20 mouse cellular contexts compared by ENCODE assay signal in the genomic region with DNA sequence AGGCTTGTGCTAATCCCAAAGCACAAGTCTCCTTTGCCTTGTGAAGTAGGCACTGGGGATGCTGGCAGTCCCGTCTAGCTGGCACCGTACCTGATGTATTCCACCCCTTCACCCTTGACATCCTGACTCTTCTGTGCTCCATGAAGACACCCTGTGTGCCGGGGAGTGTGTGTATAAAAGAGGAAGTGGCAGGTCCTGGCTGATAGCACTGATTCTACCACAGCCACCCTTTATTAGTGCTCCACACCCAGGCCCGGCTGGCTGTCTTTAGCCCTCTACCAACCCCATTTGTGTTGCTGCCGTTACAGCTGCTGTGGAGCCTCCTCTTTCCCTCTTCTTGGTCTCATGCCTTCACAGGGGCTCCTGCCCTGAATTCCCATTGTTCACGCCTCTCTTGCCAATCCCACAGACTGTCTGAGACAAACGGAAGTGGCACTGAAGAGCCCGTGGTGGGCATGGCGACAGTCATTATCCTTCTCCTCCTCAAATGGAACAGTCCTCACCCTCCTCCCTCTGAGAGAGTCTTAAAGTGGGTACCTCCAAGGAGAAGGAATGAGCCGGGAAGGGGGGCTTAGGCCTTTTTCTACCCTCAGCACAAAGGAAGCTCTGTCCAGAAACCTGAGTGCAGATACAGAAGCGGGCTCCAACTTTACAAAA. TPM values are rescaled to one million over a fixed set of nuclear protein-coding genes. Genes with fewer than 3 reads are reported as not detected.
DNase-seq lines count a peak whose midpoint lies in the region; ATAC-seq and TF ChIP-seq lines count a peak whose summit lies in the region.
"Had no signal": no experiment of that assay in that cellular context is flagged by ENCODE, and none has a peak within 500 bp of the region (broad histone marks: within the 10 kb centered on the region; RNA-seq: fewer than 3 reads in every experiment).

No protein-coding gene starts in this region.

- intact Hi-C loops in gastrocnemius, postnatal 36 days (cut with DNase I), result no loop called here

- H3K4me2 ChIP-seq in hindbrain, embryonic 12.5 days (replicated peaks), result no peak overlapping the region
- H3K4me2 ChIP-seq in hindbrain, embryonic 11.5 days (replicated peaks; ENCODE audit: low read depth, low read length), result no peak overlapping the region
- no peak overlapping the region for H3K4me2 ChIP-seq in hindbrain, embryonic 15.5 days
- no peak overlapping the region for H3K4me2 ChIP-seq in midbrain, embryonic 14.5 days (ENCODE audit: low read length)
- H3K4me2 ChIP-seq: neural tube, embryonic 12.5 days had no signal

- no peak for TF ChIP-seq CTCF in MEL (IDR thresholded peaks at IDR 0.05 in 2 of 3, conservative IDR thresholded peaks at IDR 0.05 in 1 of 3; ENCODE audit: control insufficient read depth in 1 of 3, insufficient read depth in 1 of 3, low read depth in 2 of 3, low read length in 3 of 3, poor library complexity in 1 of 3, severe bottlenecking in 1 of 3)

- H3K27ac ChIP-seq in hindbrain, embryonic 12.5 days, result peak overlapping the region; percentile 71
- no peak overlapping the region for H3K27ac ChIP-seq in hindbrain, embryonic 11.5 days (ENCODE audit: low read depth, low read length)
- peak overlapping the region; percentile 34 for H3K27ac ChIP-seq in MEL (ENCODE audit: control insufficient read depth, low read depth, low read length)
- H3K27ac ChIP-seq in hindbrain, embryonic 15.5 days (replicated peaks), result peak overlapping the region; percentile 53; the same call in 1 of the 2 replicates
- H3K27ac ChIP-seq in midbrain, embryonic 14.5 days (replicated peaks; ENCODE audit: low read depth, low read length), result peak overlapping the region; percentile 63
- H3K27ac ChIP-seq: macrophage; neural tube, embryonic 12.5 days had no signal

- WGBS in hindbrain, embryonic 12.5 days, result 86% methylated on average over 11 of the region's 11 CpGs
- WGBS in hindbrain, embryonic 11.5 days, result 86% methylated on average over 11 of the region's 11 CpGs
- 73% methylated on average over 11 of the region's 11 CpGs for WGBS in hindbrain, embryonic 15.5 days
- WGBS in midbrain, embryonic 14.5 days, result 71% methylated on average over 11 of the region's 11 CpGs

- TF ChIP-seq POLR2A in MEL (IDR thresholded peaks at IDR 0.05; ENCODE audit: control insufficient read depth in 1 of 2, insufficient read depth in 1 of 2, low read depth in 1 of 2, low read length in 2 of 2, poor library complexity in 1 of 2), result no peak

- no peaks in the 10 kb centered on the region for H3K9me3 ChIP-seq in hindbrain, embryonic 12.5 days (replicated peaks)
- no peaks in the 10 kb centered on the region for H3K9me3 ChIP-seq in hindbrain, embryonic 11.5 days (ENCODE audit: control insufficient read depth, low read length)
- H3K9me3 ChIP-seq in MEL (replicated peaks; ENCODE audit: insufficient read depth, low read length), result no peaks in the 10 kb centered on the region
- H3K9me3 ChIP-seq in hindbrain, embryonic 15.5 days, result no peaks in the 10 kb centered on the region
- no peaks in the 10 kb centered on the region for H3K9me3 ChIP-seq in midbrain, embryonic 14.5 days (ENCODE audit: control insufficient read depth, low read length)
- H3K9me3 ChIP-seq: neural tube, embryonic 12.5 days had no signal

- H3K79me2 ChIP-seq in MEL (ENCODE audit: control insufficient read depth, insufficient read depth, low read length, poor library complexity), result no peaks in the 10 kb centered on the region

- peak; percentile 70 to 81; a peak in 3 of 4 replicates for TF ChIP-seq EP300 in MEL (IDR thresholded peaks at IDR 0.05; ENCODE audit: low read depth in 1 of 2, low read length in 2 of 2)

- H3K9ac ChIP-seq in hindbrain, embryonic 12.5 days, result 0 out of 2 replicates have a peak overlapping the region, but pooled peaks have one; percentile 3
- H3K9ac ChIP-seq in hindbrain, embryonic 11.5 days (ENCODE audit: low read depth, low read length), result no peak overlapping the region
- H3K9ac ChIP-seq in MEL (ENCODE audit: control insufficient read depth, low read depth, low read length, poor library complexity, severe bottlenecking), result no peak overlapping the region
- H3K9ac ChIP-seq in hindbrain, embryonic 15.5 days, result no peak overlapping the region
- no peak overlapping the region; the same call in 1 of the 2 replicates for H3K9ac ChIP-seq in midbrain, embryonic 14.5 days (replicated peaks; ENCODE audit: low read length)

- ATAC-seq in hindbrain, embryonic 12.5 days (ENCODE audit: low FRiP score), result peak; percentile 36; the same call in 1 of the 2 replicates
- no peak for ATAC-seq in hindbrain, embryonic 11.5 days (ENCODE audit: low FRiP score)
- peak; percentile 33; the same call in 1 of the 2 replicates for ATAC-seq in hindbrain, embryonic 15.5 days (ENCODE audit: low FRiP score, low read depth)
- 0 out of 2 replicates have a peak, but pooled peaks have one; percentile 6 for ATAC-seq in midbrain, embryonic 14.5 days (ENCODE audit: low FRiP score, low TSS enrichment)

- DNase-seq in hindbrain, embryonic 11.5 days (ENCODE audit: low spot score), result no peak
- DNase-seq in MEL (ENCODE audit: low read depth, low spot score), result peak; percentile 87
- DNase-seq in midbrain, embryonic 14.5 days, result no peak
- no peak for DNase-seq in layer of hippocampus, adult 18-20 months (ENCODE audit: low spot score in 2 of 2)
- DNase-seq in thymus, postnatal 25 days, result no peak
- DNase-seq in gastrocnemius, postnatal 36 days, result no peak
- DNase-seq: cerebellum, adult 11-12 months; heart, postnatal 14 days; kidney, adult 18-20 months; lung, adult 18-20 months had no signal

- H3K4me1 ChIP-seq in hindbrain, embryonic 12.5 days, result peaks cover 7% of the 10 kb centered on the region
- H3K4me1 ChIP-seq in hindbrain, embryonic 11.5 days (replicated peaks; ENCODE audit: control insufficient read depth, insufficient read depth, low read length), result no peaks in the 10 kb centered on the region
- peaks cover 4 to 21% of the 10 kb centered on the region in 2 experiments for H3K4me1 ChIP-seq in MEL (ENCODE audit: control insufficient read depth in 1 of 2, insufficient read depth in 2 of 2, low read length in 2 of 2)
- 0 out of 2 replicates have a peak, but pooled peaks cover 4% of the 10 kb centered on the region for H3K4me1 ChIP-seq in hindbrain, embryonic 15.5 days (replicated peaks)
- no peaks in the 10 kb centered on the region for H3K4me1 ChIP-seq in midbrain, embryonic 14.5 days (ENCODE audit: control insufficient read depth, insufficient read depth, low read length)
- H3K4me1 ChIP-seq: neural tube, embryonic 12.5 days had no signal

- H3K36me3 ChIP-seq in hindbrain, embryonic 12.5 days, result peaks cover 36% of the 10 kb centered on the region
- peaks cover 7% of the 10 kb centered on the region; the same call in 1 of the 2 replicates for H3K36me3 ChIP-seq in hindbrain, embryonic 11.5 days (ENCODE audit: control insufficient read depth, insufficient read depth, low read length)
- H3K36me3 ChIP-seq in MEL (ENCODE audit: control insufficient read depth in 1 of 2, insufficient read depth in 2 of 2, low read length in 2 of 2), result peaks cover 0 to 14% of the 10 kb centered on the region in 2 experiments; a peak in 2 of 4 replicates
- H3K36me3 ChIP-seq in hindbrain, embryonic 15.5 days, result peaks cover 41% of the 10 kb centered on the region
- peaks cover 50% of the 10 kb centered on the region for H3K36me3 ChIP-seq in midbrain, embryonic 14.5 days (ENCODE audit: control insufficient read depth, insufficient read depth, low read length)

- no peak overlapping the region for H3K4me3 ChIP-seq in hindbrain, embryonic 12.5 days
- H3K4me3 ChIP-seq in hindbrain, embryonic 11.5 days (ENCODE audit: low read depth, low read length), result no peak overlapping the region
- no peak overlapping the region for H3K4me3 ChIP-seq in MEL (ENCODE audit: control insufficient read depth in 1 of 2, insufficient read depth in 1 of 2, low read depth in 2 of 2, low read length in 2 of 2)
- no peak overlapping the region for H3K4me3 ChIP-seq in hindbrain, embryonic 15.5 days
- H3K4me3 ChIP-seq in midbrain, embryonic 14.5 days (replicated peaks; ENCODE audit: low read depth, low read length), result no peak overlapping the region
- H3K4me3 ChIP-seq: erythroblast, embryonic 14.5 days; neural tube, embryonic 12.5 days had no signal

- TF ChIP-seq RAD21 in MEL (IDR thresholded peaks at IDR 0.05; ENCODE audit: low read depth, low read length), result no peak

- H3K27me3 ChIP-seq in hindbrain, embryonic 12.5 days, result no peaks in the 10 kb centered on the region
- H3K27me3 ChIP-seq in hindbrain, embryonic 11.5 days (ENCODE audit: control insufficient read depth, insufficient read depth, low read length), result no peaks in the 10 kb centered on the region
- H3K27me3 ChIP-seq in MEL (ENCODE audit: control insufficient read depth in 1 of 2, insufficient read depth in 2 of 2, low read length in 2 of 2), result no peaks in the 10 kb centered on the region
- H3K27me3 ChIP-seq in hindbrain, embryonic 15.5 days, result no peaks in the 10 kb centered on the region
- H3K27me3 ChIP-seq in midbrain, embryonic 14.5 days (ENCODE audit: control insufficient read depth, insufficient read depth, low read length), result no peaks in the 10 kb centered on the region
- H3K27me3 ChIP-seq: neural tube, embryonic 12.5 days had no signal

RNA-seq across cellular contexts. Expression of a gene that starts 9.5 kb away (rescaled TPM):
- polyA plus RNA-seq in hindbrain, embryonic 12.5 days (2016; fragmentation: Nextera tagmentation; extraction: Ambion mirVana), result not detected in 2 replicates
- not detected in 2 replicates for polyA plus RNA-seq in hindbrain, embryonic 11.5 days (2014; fragmentation: Nextera tagmentation; extraction: Ambion mirVana)
- total RNA-seq in MEL (2012; rRNA removed), result not detected in 2 replicates
- under 1 TPM in 1 of 2 experiments, not detected in 1; 0.06 TPM for polyA plus RNA-seq in MEL (2012; ENCODE audit: insufficient read depth in 1 of 2, insufficient read length in 2 of 2, low read depth in 1 of 2, low replicate concordance in 2 of 2, missing spikeins in 1 of 2)
- polyA plus RNA-seq in hindbrain, embryonic 15.5 days (2015; fragmentation: Nextera tagmentation; extraction: Ambion mirVana), result not detected in 2 replicates
- 0.18 TPM in 1 of 2 replicates, not detected in the other for polyA plus RNA-seq in midbrain, embryonic 14.5 days (2014; fragmentation: Nextera tagmentation; extraction: Ambion mirVana)
- under 1 TPM; 0.25 to 0.54 TPM for total RNA-seq in layer of hippocampus, adult 18-20 months (2021)
- under 1 TPM in 1 of 2 experiments, not detected in 1; 0.26 TPM for total RNA-seq in gastrocnemius, postnatal 36 days (2021)
- total RNA-seq: heart, adult 8-10 months had no signal
- polyA plus RNA-seq: erythroblast, embryonic 14.5 days; large intestine, adult 2 months; macrophage; neural tube, embryonic 12.5 days had no signal

RNA-seq across cellular contexts. Expression of a gene that starts 10.0 kb away (rescaled TPM):
- not detected in 2 replicates for polyA plus RNA-seq in hindbrain, embryonic 12.5 days (2016; fragmentation: Nextera tagmentation; extraction: Ambion mirVana)
- not detected in 2 replicates for polyA plus RNA-seq in hindbrain, embryonic 11.5 days (2014; fragmentation: Nextera tagmentation; extraction: Ambion mirVana)
- total RNA-seq in MEL (2012; rRNA removed), result not detected in 2 replicates
- under 1 TPM in 1 of 2 experiments, not detected in 1; 0.99 TPM for polyA plus RNA-seq in MEL (2012; ENCODE audit: insufficient read depth in 1 of 2, insufficient read length in 2 of 2, low read depth in 1 of 2, low replicate concordance in 2 of 2, missing spikeins in 1 of 2)
- not detected in 2 replicates for polyA plus RNA-seq in hindbrain, embryonic 15.5 days (2015; fragmentation: Nextera tagmentation; extraction: Ambion mirVana)
- not detected in 2 replicates for polyA plus RNA-seq in midbrain, embryonic 14.5 days (2014; fragmentation: Nextera tagmentation; extraction: Ambion mirVana)
- total RNA-seq in layer of hippocampus, adult 18-20 months (2021), result not detected
- not detected for total RNA-seq in gastrocnemius, postnatal 36 days (2021)
- total RNA-seq: heart, adult 8-10 months; heart, postnatal 14 days; left cerebral cortex, adult 18-20 months had no signal
- polyA plus RNA-seq: cortical plate, adult 2 months; erythroblast, embryonic 14.5 days; large intestine, adult 2 months; limb, embryonic 14.5 days; macrophage; neural tube, embryonic 12.5 days had no signal

RNA-seq across cellular contexts. Expression of a gene that starts 10.5 kb away (rescaled TPM):
- 10.3 and 10.9 TPM in 2 replicates for polyA plus RNA-seq in hindbrain, embryonic 12.5 days (2016; fragmentation: Nextera tagmentation; extraction: Ambion mirVana)
- polyA plus RNA-seq in hindbrain, embryonic 11.5 days (2014; fragmentation: Nextera tagmentation; extraction: Ambion mirVana), result 5.6 and 8.1 TPM in 2 replicates
- total RNA-seq in MEL (2012; rRNA removed), result 0.89 and 0.92 TPM in 2 replicates
- 1 to 10 TPM in 1 of 2 experiments, not detected in 1; 5.8 TPM for polyA plus RNA-seq in MEL (2012; ENCODE audit: insufficient read depth in 1 of 2, insufficient read length in 2 of 2, low read depth in 1 of 2, low replicate concordance in 2 of 2, missing spikeins in 1 of 2)
- 12.2 and 12.6 TPM in 2 replicates for polyA plus RNA-seq in hindbrain, embryonic 15.5 days (2015; fragmentation: Nextera tagmentation; extraction: Ambion mirVana)
- 11.6 and 12.4 TPM in 2 replicates for polyA plus RNA-seq in midbrain, embryonic 14.5 days (2014; fragmentation: Nextera tagmentation; extraction: Ambion mirVana)
- 10 to 100 TPM; 20.4 to 22.3 TPM for total RNA-seq in layer of hippocampus, adult 18-20 months (2021)
- under 1 TPM; 0.36 to 0.59 TPM for total RNA-seq in gastrocnemius, postnatal 36 days (2021)

RNA-seq across cellular contexts. Expression of a gene that starts 12.9 kb away (rescaled TPM):
- 354 and 376 TPM in 2 replicates for polyA plus RNA-seq in hindbrain, embryonic 12.5 days (2016; fragmentation: Nextera tagmentation; extraction: Ambion mirVana)
- 439 and 455 TPM in 2 replicates for polyA plus RNA-seq in hindbrain, embryonic 11.5 days (2014; fragmentation: Nextera tagmentation; extraction: Ambion mirVana)
- 305 and 327 TPM in 2 replicates for total RNA-seq in MEL (2012; rRNA removed)
- polyA plus RNA-seq in MEL (2012; ENCODE audit: insufficient read depth in 1 of 2, insufficient read length in 2 of 2, low read depth in 1 of 2, low replicate concordance in 2 of 2, missing spikeins in 1 of 2), result 100 to 1,000 TPM; 318 to 546 TPM
- polyA plus RNA-seq in hindbrain, embryonic 15.5 days (2015; fragmentation: Nextera tagmentation; extraction: Ambion mirVana), result 441 and 446 TPM in 2 replicates
- polyA plus RNA-seq in midbrain, embryonic 14.5 days (2014; fragmentation: Nextera tagmentation; extraction: Ambion mirVana), result 409 and 454 TPM in 2 replicates
- 100 to 1,000 TPM; 209 to 210 TPM for total RNA-seq in layer of hippocampus, adult 18-20 months (2021)
- total RNA-seq in gastrocnemius, postnatal 36 days (2021), result 100 to 1,000 TPM; 167 to 169 TPM

RNA-seq across cellular contexts. Expression of a gene that starts 24.9 kb away (rescaled TPM):
- polyA plus RNA-seq in hindbrain, embryonic 12.5 days (2016; fragmentation: Nextera tagmentation; extraction: Ambion mirVana), result 8.2 and 9.1 TPM in 2 replicates
- 6.2 and 6.9 TPM in 2 replicates for polyA plus RNA-seq in hindbrain, embryonic 11.5 days (2014; fragmentation: Nextera tagmentation; extraction: Ambion mirVana)
- total RNA-seq in MEL (2012; rRNA removed), result 1.9 and 2.1 TPM in 2 replicates
- polyA plus RNA-seq in MEL (2012; ENCODE audit: insufficient read depth in 1 of 2, insufficient read length in 2 of 2, low read depth in 1 of 2, low replicate concordance in 2 of 2, missing spikeins in 1 of 2), result 1 to 10 TPM in 1 of 2 experiments, not detected in 1; 4.8 TPM
- 5.1 and 6.1 TPM in 2 replicates for polyA plus RNA-seq in hindbrain, embryonic 15.5 days (2015; fragmentation: Nextera tagmentation; extraction: Ambion mirVana)
- 5.4 and 6.1 TPM in 2 replicates for polyA plus RNA-seq in midbrain, embryonic 14.5 days (2014; fragmentation: Nextera tagmentation; extraction: Ambion mirVana)
- 1 to 10 TPM; 5.6 TPM for total RNA-seq in layer of hippocampus, adult 18-20 months (2021)
- total RNA-seq in gastrocnemius, postnatal 36 days (2021), result 1 to 10 TPM; 1.5 to 3.3 TPM
